Mouse (Mus musculus): ENCODE measurements around the gene 2410131K14Rik. TPM values are rescaled to one million over a fixed set of nuclear protein-coding genes. Genes with fewer than 3 reads are reported as not detected.

The 2410131K14Rik gene
- polyA plus RNA-seq, 1 experiment from 2014 or later: 12.9 TPM

DNA sequence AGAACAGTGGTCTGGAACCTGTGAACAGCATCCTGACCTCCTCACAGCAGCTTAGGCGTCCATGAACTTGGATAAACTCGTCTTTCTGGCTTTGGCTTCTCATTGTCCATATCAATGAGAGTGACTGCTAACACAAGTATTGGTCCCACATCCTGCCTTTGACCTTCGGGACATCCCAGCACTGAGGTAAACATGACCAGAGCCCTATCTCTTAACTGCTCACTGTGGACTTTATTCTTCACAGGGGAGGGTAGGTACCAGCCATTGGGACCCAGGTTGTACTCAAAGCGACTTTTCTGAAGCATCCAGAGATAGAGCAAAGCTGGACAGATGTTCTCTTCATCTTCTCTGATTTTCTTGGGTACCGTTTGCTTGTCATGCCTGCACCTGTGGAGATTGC lies 20.3 kb downstream of the 2410131K14Rik start:
- H3K9me3 ChIP-seq (replicated peaks): no peaks in the 10 kb centered on the region
- H3K27me3 ChIP-seq: peaks cover 11% of the 10 kb centered on the region; the same call in 1 of the 2 replicates
- peaks cover 10% of the 10 kb centered on the region for H3K4me1 ChIP-seq
- ATAC-seq (ENCODE audit: low FRiP score): no peak
- H3K36me3 ChIP-seq: peaks cover 29% of the 10 kb centered on the region
- H3K9ac ChIP-seq: no peak overlapping the region
- no peak overlapping the region for H3K4me2 ChIP-seq (replicated peaks)
- no peak overlapping the region for H3K27ac ChIP-seq
- no peak overlapping the region for H3K4me3 ChIP-seq
- 83% methylated on average over 5 of the region's 5 CpGs for WGBS

DNA sequence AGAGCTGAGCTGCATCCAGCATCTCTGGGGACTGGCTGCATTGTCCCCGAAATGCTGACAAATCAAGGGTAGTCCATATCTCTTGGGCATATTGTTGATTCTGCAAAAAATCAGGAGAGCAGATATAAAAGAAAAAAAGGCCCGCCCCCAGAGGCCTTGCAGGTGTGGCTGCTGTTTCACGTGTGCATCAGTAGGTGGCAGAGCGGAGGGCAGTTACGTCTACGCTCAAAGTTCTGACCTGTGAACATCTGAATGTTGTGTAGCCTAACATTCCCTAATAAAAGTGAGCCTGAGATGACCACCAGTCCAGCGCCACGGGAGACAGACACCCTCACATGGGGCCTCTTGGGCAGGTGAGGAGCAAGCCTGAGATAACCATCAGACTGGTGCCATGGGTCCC lies 21.3 kb downstream of the 2410131K14Rik start:
- Histone ChIP-seq H3K36me3 (peaks cover 19% of the 10 kb centered on the region), H3K4me2 (replicated peaks) (no peak overlapping the region), H3K4me3 (no peak overlapping the region), H3K27me3 (peaks cover 19% of the 10 kb centered on the region), H3K9ac (no peak overlapping the region), H3K9me3 (replicated peaks) (no peaks in the 10 kb centered on the region), H3K27ac (no peak overlapping the region), H3K4me1 (peaks cover 12% of the 10 kb centered on the region)
- WGBS: 41% methylated on average over 8 of the region's 8 CpGs
- ATAC-seq (ENCODE audit: low FRiP score): no peak

GRCm38 (mm10) chr5:118268987-118269386 lies 24.0 kb downstream of the 2410131K14Rik start:
- peak; percentile 51; the same call in 1 of the 2 replicates for ATAC-seq (ENCODE audit: low FRiP score)

DNA sequence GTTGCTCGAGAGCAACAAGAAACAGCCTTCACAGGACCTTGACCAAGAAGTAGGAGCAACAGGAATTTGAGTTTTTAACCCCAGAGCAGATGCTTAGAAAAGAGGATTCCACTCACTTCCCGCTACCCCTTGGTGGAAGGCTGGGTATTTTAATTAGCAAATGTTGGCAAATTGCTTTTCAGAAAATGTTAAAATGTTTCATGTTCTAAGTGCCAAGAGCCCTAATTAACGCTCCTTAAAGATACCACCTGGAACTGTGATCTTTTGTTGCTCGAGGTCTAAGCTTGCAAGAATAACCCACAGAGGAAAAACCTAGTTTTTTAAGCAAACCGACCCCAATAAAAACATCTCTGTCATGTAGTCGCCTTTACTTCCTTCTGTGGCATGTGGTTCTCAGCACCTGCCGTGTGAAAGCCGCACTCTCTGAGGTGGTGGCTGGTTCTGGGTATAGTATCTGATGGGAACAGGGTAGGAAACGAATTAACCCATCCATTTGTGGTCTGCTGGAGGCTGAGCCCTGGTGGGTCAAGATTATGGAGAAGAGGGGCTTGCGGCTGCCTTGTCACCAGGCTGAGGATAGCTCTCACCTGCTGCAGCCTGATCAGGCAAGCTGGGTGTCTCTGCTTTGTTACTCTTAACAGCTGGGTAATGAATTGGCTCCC lies 26.6 kb downstream of the 2410131K14Rik start:
- Histone ChIP-seq H3K9me3 (replicated peaks) (no peaks in the 10 kb centered on the region), H3K9ac (no peak overlapping the region), H3K27me3 (peaks cover 37% of the 10 kb centered on the region), H3K4me3 (no peak overlapping the region), H3K27ac (no peak overlapping the region), H3K4me1 (peaks cover 47% of the 10 kb centered on the region), H3K36me3 (no peaks in the 10 kb centered on the region), H3K4me2 (replicated peaks) (no peak overlapping the region)
- WGBS: 76% methylated on average over 10 of the region's 10 CpGs
- ATAC-seq (ENCODE audit: low FRiP score): no peak

More at GRCm38 (mm10) chr5:118268987-118269386, 24.0 kb downstream of the 2410131K14Rik start:
- H3K4me2 ChIP-seq (replicated peaks): peak overlapping the region; percentile 37
- H3K36me3 ChIP-seq: 0 out of 2 replicates have a peak, but pooled peaks cover 5% of the 10 kb centered on the region
- H3K9ac ChIP-seq: no peak overlapping the region
- H3K4me3 ChIP-seq: no peak overlapping the region
- peaks cover 23% of the 10 kb centered on the region for H3K4me1 ChIP-seq
- H3K9me3 ChIP-seq (replicated peaks): no peaks in the 10 kb centered on the region
- H3K27me3 ChIP-seq: peaks cover 37% of the 10 kb centered on the region
- H3K27ac ChIP-seq: no peak overlapping the region
- WGBS: under 1% methylated on average over 13 of the region's 13 CpGs

DNA sequence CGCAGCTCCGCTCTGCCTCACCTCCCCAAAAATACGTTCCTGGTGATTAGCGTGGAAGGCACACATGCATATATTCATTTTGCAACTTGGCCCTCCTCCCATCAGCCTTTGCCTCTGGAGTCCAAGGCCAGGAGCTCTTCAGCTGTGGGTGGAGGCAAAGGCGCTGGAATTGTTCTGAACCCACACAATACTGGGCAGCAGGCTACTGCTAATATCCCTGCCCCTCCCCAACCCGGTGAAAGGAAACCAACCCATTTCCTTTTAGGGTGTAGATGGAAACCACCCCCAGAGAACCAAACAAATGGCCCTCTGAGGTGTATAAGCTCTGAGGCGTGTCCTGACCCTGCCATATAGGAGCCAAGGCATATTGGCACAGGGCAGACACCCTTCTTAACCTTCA lies 28.4 kb downstream of the 2410131K14Rik start:
- Histone ChIP-seq H3K27ac (peak overlapping the region; percentile 81; the same call in 1 of the 2 replicates), H3K4me1 (peaks cover 52% of the 10 kb centered on the region)

GRCm38 (mm10) chr5:118274546-118274945 lies 29.5 kb downstream of the 2410131K14Rik start:
- peaks cover 31% of the 10 kb centered on the region for H3K27me3 ChIP-seq
- no peaks in the 10 kb centered on the region for H3K36me3 ChIP-seq
- WGBS: 11% methylated on average over 9 of the region's 9 CpGs
- no peak overlapping the region for H3K9ac ChIP-seq
- no peaks in the 10 kb centered on the region for H3K9me3 ChIP-seq (replicated peaks)
- H3K4me3 ChIP-seq: no peak overlapping the region
- H3K4me2 ChIP-seq (replicated peaks): peak overlapping the region; percentile 21; the same call in 1 of the 2 replicates
- peaks cover 46% of the 10 kb centered on the region for H3K4me1 ChIP-seq
- peak; percentile 81 for ATAC-seq (ENCODE audit: low FRiP score)
- peak overlapping the region; percentile 81 for H3K27ac ChIP-seq

More for the DNA sequence above, 28.4 kb downstream of the 2410131K14Rik start:
- no peaks in the 10 kb centered on the region for H3K36me3 ChIP-seq
- H3K27me3 ChIP-seq: peaks cover 33% of the 10 kb centered on the region
- no peak overlapping the region for H3K4me3 ChIP-seq
- ATAC-seq (ENCODE audit: low FRiP score): no peak
- H3K4me2 ChIP-seq (replicated peaks): no peak overlapping the region
- no peaks in the 10 kb centered on the region for H3K9me3 ChIP-seq (replicated peaks)
- 69% methylated on average over 7 of the region's 7 CpGs for WGBS
- peak overlapping the region; percentile 4; the same call in 1 of the 2 replicates for H3K9ac ChIP-seq

DNA sequence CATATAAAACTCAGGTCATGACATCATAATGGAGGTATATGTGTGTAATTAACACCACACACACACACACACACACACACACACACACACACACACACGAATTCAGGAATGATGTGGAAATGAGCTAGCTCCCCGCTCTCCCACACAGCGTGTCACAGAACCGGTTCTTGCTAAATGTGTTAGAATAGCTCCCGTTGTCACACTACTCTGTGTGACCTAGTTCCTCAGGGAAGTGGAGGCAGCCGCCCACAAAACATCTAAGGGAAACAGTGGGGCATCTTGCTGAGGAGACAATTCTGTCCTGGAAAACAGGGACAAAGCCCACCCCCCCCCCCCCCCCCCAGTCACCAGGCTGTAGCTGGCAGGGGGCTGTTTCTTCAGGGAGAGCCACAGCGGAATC lies 31.3 kb downstream of the 2410131K14Rik start:
- Histone ChIP-seq H3K9ac (no peak overlapping the region), H3K9me3 (replicated peaks) (no peaks in the 10 kb centered on the region), H3K36me3 (no peaks in the 10 kb centered on the region), H3K4me3 (no peak overlapping the region), H3K27me3 (peaks cover 22% of the 10 kb centered on the region), H3K27ac (0 out of 2 replicates have a peak overlapping the region, but pooled peaks have one; percentile 37), H3K4me2 (replicated peaks) (no peak overlapping the region), H3K4me1 (peaks cover 43% of the 10 kb centered on the region)
- 40% methylated on average over 7 of the region's 7 CpGs for WGBS
- no peak for ATAC-seq (ENCODE audit: low FRiP score)

GRCm38 (mm10) chr5:118276711-118277110 lies 31.7 kb downstream of the 2410131K14Rik start:
- Histone ChIP-seq H3K4me1 (peaks cover 43% of the 10 kb centered on the region), H3K9me3 (replicated peaks) (no peaks in the 10 kb centered on the region), H3K9ac (no peak overlapping the region), H3K4me3 (no peak overlapping the region), H3K36me3 (no peaks in the 10 kb centered on the region), H3K27me3 (peaks cover 19% of the 10 kb centered on the region), H3K27ac (0 out of 2 replicates have a peak overlapping the region, but pooled peaks have one; percentile 37), H3K4me2 (replicated peaks) (no peak overlapping the region)
- 19% methylated on average over 8 of the region's 8 CpGs for WGBS
- ATAC-seq (ENCODE audit: low FRiP score): peak; percentile 37; the same call in 1 of the 2 replicates

- H3K36me3 ChIP-seq: no peaks in the 10 kb centered on the region
- no peak overlapping the region for H3K9ac ChIP-seq
- H3K9me3 ChIP-seq (replicated peaks): no peaks in the 10 kb centered on the region
- H3K4me1 ChIP-seq: peaks cover 42% of the 10 kb centered on the region
- no peak overlapping the region for H3K4me3 ChIP-seq
- H3K27ac ChIP-seq: no peak overlapping the region
- ATAC-seq (ENCODE audit: low FRiP score): no peak
- 89% methylated on average over 18 of the region's 18 CpGs for WGBS
- no peak overlapping the region for H3K4me2 ChIP-seq (replicated peaks)
- peaks cover 8% of the 10 kb centered on the region; the same call in 1 of the 2 replicates for H3K27me3 ChIP-seq
Observed at GRCm38 (mm10) chr5:118277741-118278495, 32.9 kb downstream of the 2410131K14Rik start.

GRCm38 (mm10) chr5:118291453-118291852 lies 46.4 kb downstream of the 2410131K14Rik start:
- 90% methylated on average over 4 of the region's 4 CpGs for WGBS
- peaks cover 18% of the 10 kb centered on the region for H3K4me1 ChIP-seq
- ATAC-seq (ENCODE audit: low FRiP score): no peak

GRCm38 (mm10) chr5:118292476-118292875 lies 47.4 kb downstream of the 2410131K14Rik start:
- no peaks in the 10 kb centered on the region for H3K9me3 ChIP-seq (replicated peaks)
- H3K36me3 ChIP-seq: no peaks in the 10 kb centered on the region
- H3K4me1 ChIP-seq: peaks cover 24% of the 10 kb centered on the region
- 67% methylated on average over 4 of the region's 4 CpGs for WGBS
- H3K4me2 ChIP-seq (replicated peaks): no peak overlapping the region
- no peak overlapping the region for H3K9ac ChIP-seq
- H3K4me3 ChIP-seq: no peak overlapping the region
- no peak for ATAC-seq (ENCODE audit: low FRiP score)
- H3K27ac ChIP-seq: no peak overlapping the region
- H3K27me3 ChIP-seq: no peaks in the 10 kb centered on the region

More at GRCm38 (mm10) chr5:118291453-118291852, 46.4 kb downstream of the 2410131K14Rik start:
- Histone ChIP-seq H3K4me2 (replicated peaks) (no peak overlapping the region), H3K9me3 (replicated peaks) (no peaks in the 10 kb centered on the region), H3K4me3 (no peak overlapping the region), H3K36me3 (no peaks in the 10 kb centered on the region), H3K9ac (no peak overlapping the region), H3K27me3 (no peaks in the 10 kb centered on the region), H3K27ac (no peak overlapping the region)
